Mouse (Mus musculus): ENCODE measurements at regions not wholly inside any gene's neighbourhood (a gene's known extent, or its start where the extent isn't known, plus 50 kb on each side); places are given as distances from the start of the nearest gene placed in this dataset.
A peak's percentile ranks its signal among the peaks of the same experiment; 100 is the strongest.

- no peak overlapping the region for H3K27ac ChIP-seq (replicated peaks; ENCODE audit: low read depth, low read length)
- peaks cover 17% of the 10 kb centered on the region; the same call in 1 of the 2 replicates for H3K4me1 ChIP-seq (ENCODE audit: control insufficient read depth, insufficient read depth, insufficient read length, low read length)
- H3K4me3 ChIP-seq (ENCODE audit: insufficient read depth, low read depth, low read length): no peak overlapping the region
Measured at GRCm38 (mm10) chr19:23069656-23070055, 71.4 kb upstream of the Klf9 start.

- Histone ChIP-seq H3K4me3 (ENCODE audit: insufficient read depth, low read depth, low read length) (no peak overlapping the region), H3K27ac (replicated peaks; ENCODE audit: low read depth, low read length) (no peak overlapping the region), H3K4me1 (ENCODE audit: control insufficient read depth, insufficient read depth, insufficient read length, low read length) (peaks cover 8% of the 10 kb centered on the region; the same call in 1 of the 2 replicates)
Measured at GRCm38 (mm10) chr19:23071000-23071399, 70.0 kb upstream of the Klf9 start.

- Histone ChIP-seq H3K4me3 (ENCODE audit: insufficient read depth, low read depth, low read length) (no peak overlapping the region), H3K27ac (replicated peaks; ENCODE audit: low read depth, low read length) (no peak overlapping the region), H3K4me1 (ENCODE audit: control insufficient read depth, insufficient read depth, insufficient read length, low read length) (peaks cover 2% of the 10 kb centered on the region; the same call in 1 of the 2 replicates)
Measured at GRCm38 (mm10) chr19:23074602-23075570, 66.1 kb upstream of the Klf9 start.

- H3K27ac ChIP-seq (replicated peaks; ENCODE audit: low read depth, low read length): no peak overlapping the region
- no peak overlapping the region for H3K4me3 ChIP-seq (ENCODE audit: insufficient read depth, low read depth, low read length)
- peaks cover 2% of the 10 kb centered on the region; the same call in 1 of the 2 replicates for H3K4me1 ChIP-seq (ENCODE audit: control insufficient read depth, insufficient read depth, insufficient read length, low read length)
Measured at GRCm38 (mm10) chr19:23075790-23076189, 65.2 kb upstream of the Klf9 start.

- H3K4me3 ChIP-seq (ENCODE audit: insufficient read depth, low read depth, low read length): no peak overlapping the region
- H3K27ac ChIP-seq (replicated peaks; ENCODE audit: low read depth, low read length): peak overlapping the region; percentile 17; the same call in 1 of the 2 replicates
- peaks cover 8% of the 10 kb centered on the region; the same call in 1 of the 2 replicates for H3K4me1 ChIP-seq (ENCODE audit: control insufficient read depth, insufficient read depth, insufficient read length, low read length)
Measured at GRCm38 (mm10) chr19:23085173-23085660, 55.8 kb upstream of the Klf9 start.

GRCm38 (mm10) chr19:23087575-23087974 lies 53.5 kb upstream of the Klf9 start:
- no peak overlapping the region for H3K27ac ChIP-seq (replicated peaks; ENCODE audit: low read depth, low read length)
- H3K4me3 ChIP-seq (ENCODE audit: insufficient read depth, low read depth, low read length): no peak overlapping the region
- peaks cover 13% of the 10 kb centered on the region; the same call in 1 of the 2 replicates for H3K4me1 ChIP-seq (ENCODE audit: control insufficient read depth, insufficient read depth, insufficient read length, low read length)

GRCm38 (mm10) chr19:23089081-23089480 lies 51.9 kb upstream of the Klf9 start:
- no peak overlapping the region for H3K4me3 ChIP-seq (ENCODE audit: insufficient read depth, low read depth, low read length)
- no peak overlapping the region for H3K27ac ChIP-seq (replicated peaks; ENCODE audit: low read depth, low read length)
- peaks cover 13% of the 10 kb centered on the region; the same call in 1 of the 2 replicates for H3K4me1 ChIP-seq (ENCODE audit: control insufficient read depth, insufficient read depth, insufficient read length, low read length)

- Histone ChIP-seq H3K27ac (replicated peaks; ENCODE audit: low read depth, low read length) (peak overlapping the region; percentile 29; the same call in 1 of the 2 replicates), H3K4me3 (ENCODE audit: insufficient read depth, low read depth, low read length) (no peak overlapping the region), H3K4me1 (ENCODE audit: control insufficient read depth, insufficient read depth, insufficient read length, low read length) (peaks cover 13% of the 10 kb centered on the region; the same call in 1 of the 2 replicates)
Measured at GRCm38 (mm10) chr19:23089761-23090514, 51.1 kb upstream of the Klf9 start.
